Mouse (Mus musculus): ENCODE measurements around the gene Hmga1. TPM values are rescaled to one million over a fixed set of nuclear protein-coding genes. Genes with fewer than 3 reads are reported as not detected.

Gene Hmga1
- polyA plus RNA-seq, 1 experiment from 2014 or later: 129 TPM

DNA sequence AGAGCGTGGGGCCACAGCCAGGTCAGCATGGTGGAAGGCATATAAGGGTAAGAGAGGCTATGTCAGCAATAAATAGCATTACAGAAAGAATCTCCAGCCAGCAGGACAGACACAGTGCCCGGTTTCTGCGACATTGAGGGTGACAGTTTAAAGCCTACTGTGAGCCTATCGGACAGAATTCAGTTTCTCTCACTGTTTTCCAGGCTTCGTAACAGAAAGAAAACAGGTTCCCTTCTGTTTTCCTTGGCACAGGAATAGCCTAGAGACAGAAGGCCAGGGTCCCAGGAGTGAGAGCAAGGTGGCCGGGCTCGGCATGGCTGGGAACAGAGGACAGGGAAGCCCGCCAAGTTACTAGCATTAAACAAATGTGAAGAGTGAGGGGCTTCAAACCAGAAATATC is 23.5 kb downstream of the Hmga1 start:
- Histone ChIP-seq H3K4me1 (peaks cover 19% of the 10 kb centered on the region), H3K27me3 (replicated peaks) (no peaks in the 10 kb centered on the region), H3K36me3 (peaks cover 69% of the 10 kb centered on the region), H3K9ac (replicated peaks) (no peak overlapping the region), H3K4me3 (replicated peaks) (no peak overlapping the region), H3K27ac (replicated peaks) (peak overlapping the region; percentile 62), H3K4me2 (no peak overlapping the region), H3K9me3 (replicated peaks) (no peaks in the 10 kb centered on the region)
- ATAC-seq (ENCODE audit: low FRiP score): no peak
- WGBS: 90% methylated on average over 8 of the region's 8 CpGs

DNA sequence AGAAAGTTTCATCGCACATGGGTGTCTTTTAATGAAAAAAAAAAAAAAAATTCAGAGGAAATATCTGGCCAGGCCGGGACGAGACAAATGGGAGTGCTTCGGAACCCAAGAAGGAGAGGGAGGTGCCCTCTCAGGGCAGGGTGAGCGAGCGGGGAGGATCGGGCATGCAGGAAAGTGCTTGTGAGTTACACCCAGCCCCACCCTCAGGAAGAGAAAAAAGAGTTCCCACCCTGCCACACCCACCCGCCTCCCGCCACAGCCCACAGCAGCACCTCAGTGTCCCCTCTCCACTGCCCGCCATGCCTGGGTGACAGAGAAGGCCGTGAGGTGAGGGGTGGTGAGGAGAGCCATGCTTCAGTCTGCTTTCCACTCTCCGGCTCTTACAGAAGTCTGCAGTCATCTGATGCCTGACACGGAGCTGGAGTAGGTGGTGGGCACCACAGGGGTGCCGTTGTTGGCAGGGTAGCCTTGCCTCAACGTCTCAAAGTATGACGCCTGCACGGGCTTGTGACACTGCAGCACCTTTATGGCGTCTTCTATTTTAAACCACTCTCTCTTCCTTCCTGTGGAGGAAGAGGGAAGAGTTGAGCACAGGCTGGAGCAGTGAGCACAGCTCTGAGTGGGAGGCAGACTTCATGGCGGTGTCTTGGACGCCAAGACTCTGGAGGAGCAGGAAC is 24.2 kb downstream of the Hmga1 start:
- H3K4me3 ChIP-seq (replicated peaks): no peak overlapping the region
- peaks cover 66% of the 10 kb centered on the region for H3K36me3 ChIP-seq
- 91% methylated on average over 18 of the region's 20 CpGs for WGBS
- no peak overlapping the region for H3K9ac ChIP-seq (replicated peaks)
- H3K4me1 ChIP-seq: peaks cover 13% of the 10 kb centered on the region
- ATAC-seq (ENCODE audit: low FRiP score): no peak
- H3K4me2 ChIP-seq: no peak overlapping the region
- no peaks in the 10 kb centered on the region for H3K27me3 ChIP-seq (replicated peaks)
- no peak overlapping the region for H3K27ac ChIP-seq (replicated peaks)
- H3K9me3 ChIP-seq (replicated peaks): no peaks in the 10 kb centered on the region

DNA sequence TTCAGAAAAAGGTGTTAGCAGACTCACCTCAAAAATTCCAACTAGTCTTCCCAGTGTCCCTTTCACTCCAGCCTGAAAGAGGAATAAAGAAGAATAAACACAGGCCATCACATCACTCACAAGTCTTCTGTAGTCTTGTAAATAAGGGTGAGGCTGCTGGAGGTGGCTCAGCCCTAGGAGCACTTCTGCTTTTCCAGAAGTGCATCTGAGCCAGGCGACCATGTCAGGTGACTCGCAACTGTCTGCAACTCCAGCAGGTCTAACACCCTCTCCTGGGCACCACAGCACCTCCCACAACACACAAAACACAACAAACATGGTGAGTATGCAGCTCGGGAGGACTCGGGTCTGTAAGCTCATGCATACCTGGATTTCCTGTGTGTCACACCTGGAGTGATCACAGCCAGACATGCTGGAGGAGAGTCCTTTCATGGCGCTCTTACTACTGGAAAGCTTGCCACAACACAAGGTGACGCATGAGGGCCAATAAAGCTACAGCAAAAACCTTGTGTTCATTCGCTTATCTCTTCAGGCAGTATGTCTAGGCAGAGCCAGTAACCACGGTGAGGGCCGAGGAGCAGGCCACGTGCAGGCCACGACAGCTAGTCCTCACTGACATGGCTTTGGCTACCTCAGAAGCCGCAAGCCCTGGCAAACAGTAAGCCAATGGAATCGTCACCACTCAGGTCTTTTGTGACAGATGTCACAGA is 27.0 kb downstream of the Hmga1 start:
- H3K36me3 ChIP-seq: peaks cover 66% of the 10 kb centered on the region
- no peak for ATAC-seq (ENCODE audit: low FRiP score)
- no peak overlapping the region for H3K4me2 ChIP-seq
- no peak overlapping the region for H3K27ac ChIP-seq (replicated peaks)
- H3K27me3 ChIP-seq (replicated peaks): no peaks in the 10 kb centered on the region
- 92% methylated on average over 13 of the region's 13 CpGs for WGBS
- H3K9ac ChIP-seq (replicated peaks): no peak overlapping the region
- peaks cover 12% of the 10 kb centered on the region for H3K4me1 ChIP-seq
- H3K9me3 ChIP-seq (replicated peaks): no peaks in the 10 kb centered on the region
- no peak overlapping the region for H3K4me3 ChIP-seq (replicated peaks)

DNA sequence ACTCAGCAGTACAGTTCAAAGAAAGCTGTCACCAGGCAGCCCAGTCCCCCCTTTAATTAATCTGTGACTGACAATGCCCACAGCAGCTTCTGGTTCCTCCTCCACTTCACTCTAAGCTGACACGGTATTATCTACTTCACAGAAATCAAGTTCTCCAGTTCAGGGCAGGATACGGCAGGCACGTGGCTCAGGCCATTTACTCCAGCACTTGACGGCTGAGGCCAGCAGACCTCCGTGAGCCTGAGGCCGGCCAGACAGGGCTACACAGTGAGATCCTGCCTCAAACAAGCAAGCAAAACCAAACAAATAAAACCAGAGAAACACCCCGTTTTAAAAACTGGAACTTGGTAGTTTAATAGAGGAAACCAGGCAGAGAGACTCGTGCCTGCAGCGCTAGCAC is 30.4 kb downstream of the Hmga1 start:
- Histone ChIP-seq H3K4me3 (replicated peaks) (no peak overlapping the region), H3K27me3 (replicated peaks) (no peaks in the 10 kb centered on the region), H3K4me1 (peaks cover 8% of the 10 kb centered on the region; the same call in 1 of the 2 replicates), H3K36me3 (peaks cover 46% of the 10 kb centered on the region), H3K9me3 (replicated peaks) (no peaks in the 10 kb centered on the region), H3K4me2 (no peak overlapping the region), H3K27ac (replicated peaks) (peak overlapping the region; percentile 28; the same call in 1 of the 2 replicates), H3K9ac (replicated peaks) (no peak overlapping the region)
- no peak for ATAC-seq (ENCODE audit: low FRiP score)
- WGBS: 80% methylated on average over 9 of the region's 9 CpGs

DNA sequence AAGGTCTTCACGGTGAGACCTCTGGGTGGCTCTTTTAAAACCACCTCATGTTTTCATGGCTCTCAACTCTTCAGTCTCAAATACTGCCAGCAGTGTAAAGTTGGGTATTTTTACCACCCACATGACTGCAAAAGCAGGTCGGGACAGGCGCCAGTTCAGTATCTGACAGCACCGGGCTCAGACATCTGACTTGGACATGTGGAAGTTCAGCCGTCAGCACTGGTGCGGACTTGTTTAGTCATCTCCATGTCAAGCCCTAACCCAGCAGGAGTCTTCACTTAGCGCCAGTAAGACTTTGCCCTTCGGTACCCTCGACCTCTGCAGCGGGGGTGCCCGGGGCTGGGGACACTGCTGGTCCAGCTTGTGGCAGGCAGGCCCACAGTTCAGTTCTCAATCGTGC is 31.0 kb downstream of the Hmga1 start:
- Histone ChIP-seq H3K27me3 (replicated peaks) (no peaks in the 10 kb centered on the region), H3K4me1 (peaks cover 8% of the 10 kb centered on the region; the same call in 1 of the 2 replicates), H3K9me3 (replicated peaks) (no peaks in the 10 kb centered on the region), H3K9ac (replicated peaks) (no peak overlapping the region), H3K4me2 (no peak overlapping the region), H3K36me3 (peaks cover 41% of the 10 kb centered on the region), H3K4me3 (replicated peaks) (no peak overlapping the region), H3K27ac (replicated peaks) (0 out of 2 replicates have a peak overlapping the region, but pooled peaks have one; percentile 28)
- no peak for ATAC-seq (ENCODE audit: low FRiP score)
- 74% methylated on average over 12 of the region's 12 CpGs for WGBS

- Histone ChIP-seq H3K4me2 (no peak overlapping the region), H3K9ac (replicated peaks) (no peak overlapping the region), H3K27me3 (replicated peaks) (no peaks in the 10 kb centered on the region), H3K4me3 (replicated peaks) (no peak overlapping the region), H3K36me3 (peaks cover 41% of the 10 kb centered on the region), H3K9me3 (replicated peaks) (no peaks in the 10 kb centered on the region), H3K4me1 (peaks cover 8% of the 10 kb centered on the region; the same call in 1 of the 2 replicates), H3K27ac (replicated peaks) (no peak overlapping the region)
- no peak for ATAC-seq (ENCODE audit: low FRiP score)
- 83% methylated on average over 8 of the region's 8 CpGs for WGBS
Measured at GRCm38 (mm10) chr17:27588231-27588630, 31.9 kb downstream of the Hmga1 start.

DNA sequence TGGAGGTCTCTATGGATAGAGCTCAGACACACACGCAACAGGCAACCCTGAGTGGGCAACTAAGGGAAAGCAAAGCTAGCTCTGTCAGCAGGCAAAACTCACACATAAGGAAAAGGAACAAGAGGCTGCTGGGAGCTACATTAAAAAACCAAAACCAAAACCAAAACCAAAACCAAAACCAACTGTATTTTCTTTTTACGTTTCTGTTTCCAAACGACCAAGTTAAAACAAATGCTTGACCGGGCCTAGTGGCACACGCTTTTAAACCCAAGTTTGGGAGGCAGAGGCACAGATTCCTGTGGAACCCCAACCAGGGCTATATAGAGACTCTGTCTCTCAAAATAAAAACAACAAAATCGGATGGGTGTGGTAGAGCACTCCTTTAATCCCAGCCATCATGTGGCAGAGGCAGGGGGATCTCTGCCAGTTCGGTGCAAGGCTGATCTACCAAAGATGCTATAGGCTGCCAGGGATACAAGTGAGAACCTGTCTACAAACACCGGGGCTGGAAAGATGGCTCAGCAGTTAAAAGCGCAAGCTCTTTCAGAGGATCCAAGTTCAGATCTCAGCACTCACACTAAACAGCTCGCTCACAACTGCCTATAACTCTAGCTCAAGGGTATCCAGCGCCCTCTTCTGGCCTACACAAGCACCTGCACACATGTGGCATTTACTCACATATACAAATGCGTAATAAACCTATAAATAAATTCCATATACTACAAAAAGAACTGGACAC is 35.7 kb downstream of the Hmga1 start:
- no peaks in the 10 kb centered on the region for H3K27me3 ChIP-seq (replicated peaks)
- no peaks in the 10 kb centered on the region for H3K9me3 ChIP-seq (replicated peaks)
- no peak overlapping the region for H3K9ac ChIP-seq (replicated peaks)
- no peak for ATAC-seq (ENCODE audit: low FRiP score)
- no peak overlapping the region for H3K4me3 ChIP-seq (replicated peaks)
- 91% methylated on average over 12 of the region's 12 CpGs for WGBS
- H3K27ac ChIP-seq (replicated peaks): no peak overlapping the region
- peaks cover 60% of the 10 kb centered on the region for H3K36me3 ChIP-seq
- H3K4me1 ChIP-seq: peaks cover 21% of the 10 kb centered on the region; the same call in 1 of the 2 replicates
- H3K4me2 ChIP-seq: no peak overlapping the region

- Histone ChIP-seq H3K4me2 (no peak overlapping the region), H3K27ac (replicated peaks) (no peak overlapping the region), H3K27me3 (replicated peaks) (no peaks in the 10 kb centered on the region), H3K4me3 (replicated peaks) (no peak overlapping the region), H3K4me1 (peaks cover 20% of the 10 kb centered on the region; the same call in 1 of the 2 replicates), H3K9ac (replicated peaks) (no peak overlapping the region), H3K36me3 (peaks cover 58% of the 10 kb centered on the region), H3K9me3 (replicated peaks) (no peaks in the 10 kb centered on the region)
- 97% methylated on average over 7 of the region's 7 CpGs for WGBS
- no peak for ATAC-seq (ENCODE audit: low FRiP score)
Measured at GRCm38 (mm10) chr17:27592565-27592910, 36.2 kb downstream of the Hmga1 start.

DNA sequence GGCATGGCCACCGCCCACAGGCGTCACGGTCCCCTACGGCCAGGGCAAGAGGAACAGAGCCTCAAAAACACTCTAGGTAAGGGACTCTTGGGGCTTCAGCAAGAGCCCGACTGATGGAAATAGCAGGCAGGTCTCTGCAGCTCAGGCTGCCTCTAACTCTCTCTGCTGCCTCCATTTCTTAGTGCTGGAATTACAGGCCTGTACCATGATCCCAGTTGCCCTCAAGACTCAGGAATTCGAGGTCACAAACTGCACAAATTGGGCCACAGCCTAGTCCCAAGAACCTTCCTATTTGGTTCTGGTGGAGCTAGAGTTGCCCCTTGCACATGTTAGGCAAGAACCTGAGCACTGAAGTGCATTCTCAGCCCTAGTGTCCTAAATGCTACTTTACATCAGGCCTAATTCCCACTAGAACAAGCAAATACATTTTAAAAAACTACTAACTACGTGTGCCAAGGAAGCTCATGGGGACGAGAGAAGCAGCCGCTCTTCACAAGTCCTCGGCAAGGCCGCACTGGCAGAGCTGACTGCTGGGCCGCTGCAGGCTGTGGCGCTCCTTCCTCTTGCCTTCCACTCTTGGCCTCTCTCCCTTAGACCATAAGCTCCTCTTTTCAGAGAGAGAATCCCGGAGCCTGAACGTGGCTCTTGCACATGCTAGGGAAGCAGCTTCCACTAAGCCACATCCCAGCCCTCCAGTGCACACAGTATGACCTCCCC is 39.5 kb downstream of the Hmga1 start:
- H3K27ac ChIP-seq (replicated peaks): no peak overlapping the region
- peaks cover 44% of the 10 kb centered on the region for H3K36me3 ChIP-seq
- H3K4me1 ChIP-seq: peaks cover 35% of the 10 kb centered on the region
- H3K27me3 ChIP-seq (replicated peaks): no peaks in the 10 kb centered on the region
- no peaks in the 10 kb centered on the region for H3K9me3 ChIP-seq (replicated peaks)
- no peak overlapping the region for H3K4me2 ChIP-seq
- no peak for ATAC-seq (ENCODE audit: low FRiP score)
- WGBS: 89% methylated on average over 15 of the region's 15 CpGs
- no peak overlapping the region for H3K9ac ChIP-seq (replicated peaks)
- no peak overlapping the region for H3K4me3 ChIP-seq (replicated peaks)

DNA sequence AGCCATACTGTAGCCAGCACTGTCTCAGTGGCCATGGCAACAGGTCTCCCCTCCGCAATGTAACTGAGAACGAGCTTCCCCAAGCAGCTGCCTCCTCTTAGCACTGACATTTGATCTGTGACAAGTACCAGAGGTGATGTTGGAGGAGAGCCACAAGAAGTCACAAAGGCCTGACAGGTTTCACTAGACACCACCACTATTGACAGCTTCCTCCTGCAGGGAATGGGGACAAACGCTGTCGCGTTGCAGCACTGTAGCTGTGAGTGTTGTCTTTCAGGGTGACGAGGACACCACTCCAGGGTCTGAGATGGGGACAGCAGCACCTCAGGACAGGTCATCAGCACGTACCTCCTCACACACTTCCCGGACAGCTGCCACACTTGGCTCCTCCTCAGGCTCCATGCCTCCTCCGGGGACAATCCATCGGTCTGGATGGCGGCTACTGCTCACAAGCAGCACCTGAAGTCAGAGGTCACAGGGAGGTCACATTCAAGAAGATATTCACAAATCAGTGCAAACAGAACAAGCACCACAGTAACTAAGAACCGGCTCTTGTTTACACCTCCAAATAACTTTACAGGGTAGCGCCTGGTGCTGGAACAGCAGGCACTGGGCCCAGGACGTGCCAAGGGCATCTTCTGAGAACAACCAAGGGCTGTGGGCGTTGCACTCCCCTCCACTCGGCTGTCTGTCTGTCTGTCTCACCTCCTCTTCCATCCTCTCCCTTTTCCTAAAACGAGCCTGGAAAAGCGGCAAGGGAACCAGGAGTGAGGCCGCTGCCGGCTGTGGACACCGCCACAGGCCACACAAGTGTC is 40.3 kb downstream of the Hmga1 start:
- Histone ChIP-seq H3K36me3 (peaks cover 43% of the 10 kb centered on the region), H3K27me3 (replicated peaks) (no peaks in the 10 kb centered on the region), H3K27ac (replicated peaks) (no peak overlapping the region), H3K4me3 (replicated peaks) (no peak overlapping the region), H3K4me2 (no peak overlapping the region), H3K9me3 (replicated peaks) (no peaks in the 10 kb centered on the region), H3K9ac (replicated peaks) (no peak overlapping the region), H3K4me1 (peaks cover 43% of the 10 kb centered on the region)
- ATAC-seq (ENCODE audit: low FRiP score): no peak
- WGBS: 83% methylated on average over 21 of the region's 21 CpGs

GRCm38 (mm10) chr17:27600286-27600685 is 44.0 kb downstream of the Hmga1 start:
- ATAC-seq (ENCODE audit: low FRiP score): no peak
- H3K4me3 ChIP-seq (replicated peaks): no peak overlapping the region
- no peak overlapping the region for H3K27ac ChIP-seq (replicated peaks)
- peaks cover 18% of the 10 kb centered on the region for H3K36me3 ChIP-seq
- H3K9ac ChIP-seq (replicated peaks): no peak overlapping the region
- no peak overlapping the region for H3K4me2 ChIP-seq
- peaks cover 76% of the 10 kb centered on the region for H3K4me1 ChIP-seq
- no peaks in the 10 kb centered on the region for H3K9me3 ChIP-seq (replicated peaks)
- 83% methylated on average over 3 of the region's 3 CpGs for WGBS
- no peaks in the 10 kb centered on the region for H3K27me3 ChIP-seq (replicated peaks)
